Mouse (Mus musculus): ENCODE results near the gene Fbxo36.

Gene Fbxo36

GRCm38 (mm10) chr1:84854966-84855365, 15.3 kb downstream of the Fbxo36 start:
- no peak for DNase-seq (ENCODE audit: extremely low read depth, insufficient read length, low spot score)

- no peak for DNase-seq (ENCODE audit: extremely low read depth, insufficient read length, low spot score)
These were observed 16.1 kb downstream of the Fbxo36 start for GRCm38 (mm10) chr1:84855756-84856155.

GRCm38 (mm10) chr1:84859597-84859996, 20.0 kb downstream of the Fbxo36 start:
- no peak for DNase-seq (ENCODE audit: extremely low read depth, insufficient read length, low spot score)

- no peak for DNase-seq (ENCODE audit: extremely low read depth, insufficient read length, low spot score)
These were observed 21.0 kb downstream of the Fbxo36 start for GRCm38 (mm10) chr1:84860360-84861254.

- no peak for DNase-seq (ENCODE audit: extremely low read depth, insufficient read length, low spot score)
These were observed 21.6 kb downstream of the Fbxo36 start for GRCm38 (mm10) chr1:84861255-84861630.

- DNase-seq (ENCODE audit: extremely low read depth, insufficient read length, low spot score) = no peak
These were observed 25.0 kb downstream of the Fbxo36 start for GRCm38 (mm10) chr1:84864645-84865044.

- DNase-seq (ENCODE audit: extremely low read depth, insufficient read length, low spot score) = no peak
These were observed 26.6 kb downstream of the Fbxo36 start for GRCm38 (mm10) chr1:84866231-84866630.

- DNase-seq (ENCODE audit: extremely low read depth, insufficient read length, low spot score) = no peak
These were observed 27.1 kb downstream of the Fbxo36 start for GRCm38 (mm10) chr1:84866706-84867230.

GRCm38 (mm10) chr1:84868311-84868710, 28.7 kb downstream of the Fbxo36 start:
- no peak for DNase-seq (ENCODE audit: extremely low read depth, insufficient read length, low spot score)

- DNase-seq (ENCODE audit: extremely low read depth, insufficient read length, low spot score) = no peak
These were observed 29.2 kb downstream of the Fbxo36 start for GRCm38 (mm10) chr1:84868841-84869240.

GRCm38 (mm10) chr1:84869498-84869897, 29.9 kb downstream of the Fbxo36 start:
- no peak for DNase-seq (ENCODE audit: extremely low read depth, insufficient read length, low spot score)

GRCm38 (mm10) chr1:84871131-84871530, 31.5 kb downstream of the Fbxo36 start:
- DNase-seq (ENCODE audit: extremely low read depth, insufficient read length, low spot score) = no peak

- no peak for DNase-seq (ENCODE audit: extremely low read depth, insufficient read length, low spot score)
These were observed 32.5 kb downstream of the Fbxo36 start for GRCm38 (mm10) chr1:84872105-84872504.

- no peak for DNase-seq (ENCODE audit: extremely low read depth, insufficient read length, low spot score)
These were observed 33.3 kb downstream of the Fbxo36 start for GRCm38 (mm10) chr1:84872939-84873338.

- DNase-seq (ENCODE audit: extremely low read depth, insufficient read length, low spot score) = no peak
These were observed 37.9 kb downstream of the Fbxo36 start for GRCm38 (mm10) chr1:84877590-84877989.

- no peak for DNase-seq (ENCODE audit: extremely low read depth, insufficient read length, low spot score)
These were observed 40.0 kb downstream of the Fbxo36 start for GRCm38 (mm10) chr1:84879571-84880120.

GRCm38 (mm10) chr1:84881248-84882065, 41.8 kb downstream of the Fbxo36 start:
- DNase-seq (ENCODE audit: extremely low read depth, insufficient read length, low spot score) = peak; percentile 77

GRCm38 (mm10) chr1:84882066-84882532, 42.5 kb downstream of the Fbxo36 start:
- no peak for DNase-seq (ENCODE audit: extremely low read depth, insufficient read length, low spot score)

- no peak for DNase-seq (ENCODE audit: extremely low read depth, insufficient read length, low spot score)
These were observed 43.3 kb downstream of the Fbxo36 start for GRCm38 (mm10) chr1:84882937-84883336.

- no peak for DNase-seq (ENCODE audit: extremely low read depth, insufficient read length, low spot score)
These were observed 44.2 kb downstream of the Fbxo36 start for GRCm38 (mm10) chr1:84883889-84884288.

GRCm38 (mm10) chr1:84885174-84885573, 45.5 kb downstream of the Fbxo36 start:
- DNase-seq (ENCODE audit: extremely low read depth, insufficient read length, low spot score) = no peak

Measured in 3134 (cell line).